Mouse (Mus musculus) heart, adult 10 weeks (tissue): ENCODE results near the gene Gemin7. TPM values are rescaled to one million over a fixed set of nuclear protein-coding genes. Genes with fewer than 3 reads are reported as not detected.

Experiments
- polyA plus RNA-seq: library from polyadenylated mRNA; stranded (reverse); fragments of 350-450 nt; fragmentation: Illumina TruSeq; extraction: RNeasy Lipid Tissue Mini Kit (QIAGEN cat#74804); gene quantifications from one replicate; pipeline ENCODE4 v1.2.3, GENCODE M21; 2014; ENCODE audit warnings: low read depth, low replicate concordance

Gene Gemin7
- polyA plus RNA-seq, result 53.3 TPM

DNA sequence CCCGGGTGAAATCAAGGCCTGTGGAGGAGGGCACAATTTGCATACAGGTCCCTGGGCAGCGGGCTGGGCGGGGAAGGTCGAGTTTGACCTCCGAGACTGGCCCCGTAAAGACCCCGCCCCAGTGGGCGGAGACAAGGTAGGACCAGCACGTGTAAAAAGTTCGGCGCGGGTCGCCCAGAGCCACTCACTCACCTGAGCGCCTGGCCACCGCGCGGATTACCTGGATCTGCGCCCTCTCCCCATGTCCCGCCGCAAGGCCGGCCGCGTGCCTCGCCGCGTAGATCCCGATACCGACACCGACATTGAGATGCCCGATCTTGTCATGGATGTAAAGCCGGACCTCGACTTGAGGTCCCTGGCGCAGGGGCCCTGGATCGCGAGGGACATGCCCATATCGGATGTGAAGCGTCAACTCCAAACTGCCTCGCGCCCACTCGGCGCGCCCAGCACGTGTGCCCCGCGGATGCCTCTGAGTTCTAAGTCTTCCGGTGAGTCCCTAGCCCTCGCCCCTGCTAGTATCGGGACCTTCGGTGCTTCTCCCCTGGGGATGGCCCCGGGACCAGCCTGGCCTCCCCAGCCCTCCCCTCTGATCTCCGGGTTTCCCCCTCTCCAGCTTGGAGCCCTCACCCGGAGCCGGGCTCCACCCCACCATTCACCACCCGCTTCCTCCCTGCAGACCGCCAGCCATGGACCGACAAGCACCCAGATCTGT, at the start of gene Gemin7, which contains the start of gene Zfp296:
Gemin7 (minus strand) TSS at position 455 of the 712 bp plus-strand sequence.
Zfp296 (plus strand) TSS at position 147 of the 712 bp plus-strand sequence.

DNA sequence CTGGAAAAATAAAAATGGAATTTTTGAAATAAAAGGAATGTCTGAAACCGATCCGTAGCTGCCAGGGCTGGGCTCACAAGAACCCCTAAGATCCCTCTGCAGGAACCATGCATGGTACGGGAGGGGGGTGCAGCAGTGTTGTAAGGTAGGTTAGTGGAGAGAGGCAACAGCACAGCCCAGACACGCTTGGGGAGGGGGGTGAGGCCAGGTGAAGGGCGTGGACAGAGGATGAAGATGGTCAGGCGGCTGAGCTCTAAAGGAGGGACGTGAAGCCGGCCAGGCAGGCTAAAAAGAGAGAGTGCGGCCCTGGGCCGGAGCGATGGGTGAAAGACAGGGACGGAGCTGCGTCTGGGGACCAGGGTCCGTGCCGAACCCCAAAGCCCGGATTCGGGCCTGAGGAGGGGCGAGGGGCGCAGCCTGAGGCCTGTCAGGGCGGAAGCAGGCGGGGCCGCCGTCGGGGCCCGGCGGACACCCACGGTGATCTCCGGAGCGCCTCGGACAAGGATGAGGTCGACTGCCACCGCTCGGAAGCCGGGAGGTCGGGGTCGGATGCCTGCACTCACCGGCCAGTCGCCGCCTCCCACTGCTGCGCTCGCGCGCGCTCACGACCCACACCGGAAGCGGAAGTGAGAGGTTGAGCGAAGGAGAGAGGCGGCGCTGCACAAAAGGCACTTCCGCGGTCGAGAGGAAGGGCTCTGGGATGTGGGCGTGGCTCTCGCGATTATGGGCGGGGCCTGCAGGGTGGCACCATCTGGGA, 26.6 kb upstream of the Gemin7 start, which contains the start of gene Clasrp:
Clasrp (minus strand) TSS at position 638 of the 757 bp plus-strand sequence.

DNA sequence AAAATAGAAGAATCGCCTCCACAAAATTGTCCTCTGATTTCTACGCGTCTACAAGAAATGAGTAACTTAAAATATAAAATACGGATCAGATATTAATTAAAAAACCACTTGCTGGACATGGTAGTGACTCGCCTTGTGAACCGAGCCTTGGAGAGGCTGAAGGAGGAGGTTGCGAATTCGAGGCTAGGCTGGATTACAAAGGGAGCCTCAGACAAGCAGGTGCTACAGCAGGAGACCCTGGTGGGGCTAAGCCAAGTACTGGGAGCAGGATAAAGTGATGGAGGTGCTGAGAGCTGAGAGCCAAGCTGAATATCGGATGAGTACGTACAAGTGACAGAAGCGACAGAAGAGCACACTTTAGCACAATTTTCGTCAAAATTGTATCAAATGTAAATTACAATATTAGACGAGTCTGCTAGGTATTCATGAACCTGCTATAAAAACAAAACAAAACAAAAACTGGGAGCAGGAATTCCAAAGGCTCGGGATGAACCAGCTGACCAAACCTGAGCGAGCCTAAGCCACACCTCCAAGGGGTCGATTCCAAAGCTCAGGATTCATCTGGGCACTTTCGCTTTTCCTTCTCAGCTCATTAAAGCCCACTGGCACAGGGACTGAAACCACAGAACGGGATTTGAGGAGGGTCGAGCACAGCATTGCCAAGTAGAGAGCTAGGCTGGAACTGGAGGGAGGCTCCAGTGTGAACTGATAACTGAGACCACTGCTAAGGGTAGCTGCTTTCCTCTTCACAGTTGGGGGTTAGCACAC, 14.6 kb downstream of the Gemin7 start, which contains the start of gene Ppp1r37:
Ppp1r37 (minus strand) TSS at position 434 of the 768 bp plus-strand sequence.

DNA sequence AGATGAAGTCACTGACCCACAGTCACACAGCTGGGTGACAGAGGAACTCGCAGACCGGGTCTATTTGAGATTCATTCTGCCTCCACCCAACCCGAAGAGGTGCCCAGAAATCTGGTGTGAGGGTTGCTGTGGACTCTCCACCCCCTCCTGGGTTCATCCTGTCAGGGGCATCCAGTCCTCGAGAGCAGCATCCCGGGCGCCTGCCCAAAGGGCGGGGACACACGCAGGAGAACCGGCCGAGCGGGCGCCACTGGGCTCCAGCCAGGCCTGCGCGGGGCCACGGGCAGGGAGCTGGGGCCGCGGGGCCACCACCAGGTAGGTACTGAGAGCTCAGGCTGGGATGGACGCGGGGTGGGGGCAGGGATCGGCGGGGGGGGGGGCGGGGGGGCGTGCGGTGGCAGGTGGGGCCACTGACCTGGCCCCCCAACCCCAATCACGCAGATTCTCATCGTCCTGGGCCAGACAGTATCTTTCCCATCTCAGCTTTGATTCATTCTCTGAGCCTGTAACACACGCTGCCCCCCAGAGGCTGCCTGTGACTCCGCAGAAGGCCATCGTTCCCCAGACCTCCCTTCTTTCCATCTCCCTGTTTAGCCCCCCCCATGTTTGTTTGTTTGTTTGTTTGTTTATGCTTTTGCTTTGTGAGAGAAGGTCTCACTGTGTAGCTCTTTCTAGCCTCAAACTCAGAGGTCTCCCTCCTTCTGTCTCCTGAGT, 59.6 kb downstream of the Gemin7 start, which contains the start of gene Nkpd1:
Nkpd1 (plus strand) TSS at position 187 of the 714 bp plus-strand sequence.

Other genes with a start within 250 kb of the Gemin7 start
- gene Ercc1, start 232.8 kb downstream of the Gemin7 start, polyA plus RNA-seq, result 48.8 TPM
- gene Cd3eap, start 218.1 kb downstream of the Gemin7 start, polyA plus RNA-seq, result 13.4 TPM
- gene Ppp1r13l, start 217.8 kb downstream of the Gemin7 start, polyA plus RNA-seq, result 26.1 TPM
- 16.8 TPM for gene Ercc2, start 195.6 kb downstream of the Gemin7 start, polyA plus RNA-seq
- gene Klc3, start 173.5 kb downstream of the Gemin7 start, polyA plus RNA-seq, result 0.55 TPM
- 2,990 TPM for gene Ckm, start 172.8 kb downstream of the Gemin7 start, polyA plus RNA-seq
- gene Mark4, start 118.8 kb downstream of the Gemin7 start, polyA plus RNA-seq, result 16.4 TPM
- 1.4 TPM for gene Exoc3l2, start 114.3 kb downstream of the Gemin7 start, polyA plus RNA-seq
- gene Bloc1s3, start 69.2 kb downstream of the Gemin7 start, polyA plus RNA-seq, result 2.7 TPM
- 23.6 TPM for gene Trappc6a, start 69.2 kb downstream of the Gemin7 start, polyA plus RNA-seq
- gene Nkpd1, start 59.8 kb downstream of the Gemin7 start, polyA plus RNA-seq, result not detected
- gene Ppp1r37, start 14.5 kb downstream of the Gemin7 start, polyA plus RNA-seq, result 69.0 TPM
- 1.1 TPM for gene Zfp296, start 308 bp downstream of the Gemin7 start, polyA plus RNA-seq
- gene Clasrp, start 26.9 kb upstream of the Gemin7 start, polyA plus RNA-seq, result 35.4 TPM
- 8.3 TPM for gene Relb, start 51.8 kb upstream of the Gemin7 start, polyA plus RNA-seq
- 73.7 TPM for gene Clptm1, start 87.4 kb upstream of the Gemin7 start, polyA plus RNA-seq
- 1.0 TPM for gene Apoc2, start 100.3 kb upstream of the Gemin7 start, polyA plus RNA-seq
- not detected for gene Gm44805, start 103.8 kb upstream of the Gemin7 start, polyA plus RNA-seq
- gene Apoc4, start 103.9 kb upstream of the Gemin7 start, polyA plus RNA-seq, result 3.5 TPM
- 21.5 TPM for gene Apoc1, start 115.1 kb upstream of the Gemin7 start, polyA plus RNA-seq
- 747 TPM for gene Apoe, start 121.6 kb upstream of the Gemin7 start, polyA plus RNA-seq
- gene Tomm40, start 137.8 kb upstream of the Gemin7 start, polyA plus RNA-seq, result 73.7 TPM
- gene Nectin2, start 172.9 kb upstream of the Gemin7 start, polyA plus RNA-seq, result 32.1 TPM
- 183 TPM for gene Bcam, start 193.4 kb upstream of the Gemin7 start, polyA plus RNA-seq
- gene Cblc, start 219.2 kb upstream of the Gemin7 start, polyA plus RNA-seq, result 0.45 TPM
- gene Bcl3, start 245.2 kb upstream of the Gemin7 start, polyA plus RNA-seq, result 5.8 TPM